Mouse (Mus musculus): ENCODE data around the gene Adam33. TPM values are rescaled to one million over a fixed set of nuclear protein-coding genes. Genes with fewer than 3 reads are reported as not detected.
"Not testable (repeated sequence)": the region's sequence is repeated elsewhere in the genome, so short reads cannot be mapped to it uniquely, and the experiment has no call there.

Adam33 gene
- 0.17 TPM in 2 replicates for total RNA-seq (2012; rRNA removed)
- total RNA-seq (2014; rRNA removed), result not detected in 2 replicates
- 0.21 and 0.44 TPM in 2 replicates for polyA plus RNA-seq (2012; ENCODE audit: insufficient read length, low read depth)

- no peak within 1 kb of the TSS for H3K9ac ChIP-seq (ENCODE audit: insufficient read depth, low read depth)
- peaks cover 3% of the 10 kb centered on the region for H3K27me3 ChIP-seq (replicated peaks)
- no peak within 1 kb of the TSS for H3K4me3 ChIP-seq (replicated peaks in 1 of 3; ENCODE audit: low read depth in 2 of 3, low read length in 2 of 3, poor library complexity in 1 of 3)
These were observed at the start of gene Adam33 for GRCm38 (mm10) chr2:131063404-131063864. Adam33 (minus strand) TSS chr2:131063814.

GRCm38 (mm10) chr2:131105989-131106388 lies 42.4 kb upstream of the Adam33 start:
- no peak for TF ChIP-seq MAX (IDR thresholded peaks at IDR 0.05; ENCODE audit: low read length)
- no peak for TF ChIP-seq ZC3H11A (IDR thresholded peaks at IDR 0.05; ENCODE audit: low read depth, low read length)
- TF ChIP-seq MAFK (IDR thresholded peaks at IDR 0.05; ENCODE audit: insufficient replicate concordance, low read length), result no peak
- no peak for TF ChIP-seq NELFE (IDR thresholded peaks at IDR 0.05; ENCODE audit: low read depth, low read length)
- no peak for TF ChIP-seq ZMIZ1 (IDR thresholded peaks at IDR 0.05; ENCODE audit: low read depth, low read length)
- no peak for TF ChIP-seq MAZ (IDR thresholded peaks at IDR 0.05; ENCODE audit: low read depth, low read length)
- TF ChIP-seq RAD21 (IDR thresholded peaks at IDR 0.05; ENCODE audit: low read depth, low read length), result no peak
- Histone ChIP-seq H3K4me2 (ENCODE audit: insufficient read depth, low read depth, poor library complexity, severe bottlenecking) (no peak overlapping the region), H3K79me2 (replicated peaks; ENCODE audit: control insufficient read depth, extremely low read depth, insufficient read depth, poor library complexity, severe bottlenecking) (no peaks in the 10 kb centered on the region), H3K36me3 (replicated peaks in 1 of 2; ENCODE audit: control insufficient read depth in 1 of 2, insufficient read depth in 1 of 2, low read length in 1 of 2) (no peaks in the 10 kb centered on the region), H3K27ac (ENCODE audit: insufficient read depth, low read depth) (no peak overlapping the region), H3K9me3 (replicated peaks; ENCODE audit: low read length) (no peaks in the 10 kb centered on the region), H3K4me3 (replicated peaks in 1 of 3; ENCODE audit: low read depth in 2 of 3, low read length in 2 of 3, poor library complexity in 1 of 3) (no peak overlapping the region), H3K9ac (ENCODE audit: insufficient read depth, low read depth) (no peak overlapping the region), H3K4me1 (ENCODE audit: control insufficient read depth in 1 of 2, insufficient read depth in 2 of 2) (no peaks in the 10 kb centered on the region), H3K27me3 (replicated peaks) (peaks cover 6% of the 10 kb centered on the region)
- DNase-seq (ENCODE audit: extremely low read depth), result no peak
- dilution Hi-C loops (cut with MboI; ENCODE audit: extremely low pct_ligation_motif_present, extremely low pct_unique_long_range_greater_than_20kb, low sequenced_read_pairs) (no loop called here), in situ Hi-C loops (cut with MboI; ENCODE audit: low pct_ligation_motif_present, low pct_unique_long_range_greater_than_20kb, low sequenced_read_pairs) (no loop called here)

More at GRCm38 (mm10) chr2:131063404-131063864, at the start of gene Adam33:
- peaks cover 0 to 8% of the 10 kb centered on the region in 2 experiments; a peak in 2 of 4 replicates for H3K4me1 ChIP-seq (ENCODE audit: control insufficient read depth in 1 of 2, insufficient read depth in 2 of 2)
- H3K4me2 ChIP-seq (ENCODE audit: insufficient read depth, low read depth, poor library complexity, severe bottlenecking), result no peak within 1 kb of the TSS
- no peak within 1 kb of the TSS for H3K27ac ChIP-seq (ENCODE audit: insufficient read depth, low read depth)
- TF ChIP-seq MAZ (IDR thresholded peaks at IDR 0.05; ENCODE audit: low read depth, low read length), result no peak
- TF ChIP-seq KAT2A (IDR thresholded peaks at IDR 0.05; ENCODE audit: insufficient replicate concordance, low read length), result no peak
- no peak for TF ChIP-seq HCFC1 (IDR thresholded peaks at IDR 0.05; ENCODE audit: low read depth, low read length)
- no peak for TF ChIP-seq SMC3 (IDR thresholded peaks at IDR 0.05; ENCODE audit: low read depth, low read length)
- TF ChIP-seq ZNF384 (IDR thresholded peaks at IDR 0.05; ENCODE audit: low read depth, low read length), result no peak
- TF ChIP-seq ETS1 (conservative IDR thresholded peaks at IDR 0.05; ENCODE audit: low read depth, low read length), result no peak
- TF ChIP-seq RCOR1 (conservative IDR thresholded peaks at IDR 0.05; ENCODE audit: low read depth, low read length), result no peak
- TF ChIP-seq POLR2A (IDR thresholded peaks at IDR 0.05; ENCODE audit: low read depth, low read length), result no peak
- TF ChIP-seq MAX (IDR thresholded peaks at IDR 0.05; ENCODE audit: low read length), result no peak
- TF ChIP-seq MXI1 (IDR thresholded peaks at IDR 0.05; ENCODE audit: low read depth, low read length), result no peak
- TF ChIP-seq POLR2AphosphoS2 (IDR thresholded peaks at IDR 0.05; ENCODE audit: low read depth, low read length), result no peak
- no peak for TF ChIP-seq GABPA (IDR thresholded peaks at IDR 0.05; ENCODE audit: insufficient replicate concordance, low read depth, low read length)
- no peak for TF ChIP-seq JUND (conservative IDR thresholded peaks at IDR 0.05; ENCODE audit: low read depth, low read length)
- no peak for TF ChIP-seq CTCF (conservative IDR thresholded peaks at IDR 0.05 in 1 of 2, IDR thresholded peaks at IDR 0.05 in 1 of 2; ENCODE audit: low read depth in 2 of 2, low read length in 2 of 2)
- H3K9me3 ChIP-seq (replicated peaks; ENCODE audit: low read length), result no peaks in the 10 kb centered on the region
- H3K36me3 ChIP-seq (replicated peaks in 1 of 2; ENCODE audit: control insufficient read depth in 1 of 2, insufficient read depth in 1 of 2, low read length in 1 of 2), result no peaks in the 10 kb centered on the region
- dilution Hi-C loops (cut with MboI; ENCODE audit: extremely low pct_ligation_motif_present, extremely low pct_unique_long_range_greater_than_20kb, low sequenced_read_pairs), result no loop called here
- in situ Hi-C loops (cut with MboI; ENCODE audit: low pct_ligation_motif_present, low pct_unique_long_range_greater_than_20kb, low sequenced_read_pairs), result no loop called here
- no peaks in the 10 kb centered on the region for H3K79me2 ChIP-seq (replicated peaks; ENCODE audit: control insufficient read depth, extremely low read depth, insufficient read depth, poor library complexity, severe bottlenecking)
- no peak for DNase-seq (ENCODE audit: extremely low read depth)

DNA sequence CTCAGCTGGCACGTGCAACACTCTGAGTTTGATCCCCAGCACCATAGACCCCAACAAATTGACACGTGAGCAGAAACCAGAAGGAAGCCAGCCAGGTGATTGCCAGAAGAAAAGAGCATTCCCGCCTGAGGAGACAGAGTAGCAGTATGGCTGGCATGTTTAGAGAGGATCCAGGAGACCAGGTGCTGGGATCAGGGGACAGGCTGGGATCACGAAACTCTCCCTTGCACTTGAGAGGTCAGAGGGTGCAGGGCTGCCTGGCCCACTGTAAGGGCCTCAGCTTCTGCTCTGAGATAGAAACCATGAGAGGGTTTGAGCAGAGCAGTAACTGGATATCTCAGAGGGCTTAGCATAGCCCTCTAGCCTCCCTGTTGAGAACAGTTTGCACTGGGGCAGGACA lies 41.4 kb upstream of the Adam33 start:
- H3K4me3 ChIP-seq (replicated peaks in 1 of 3; ENCODE audit: low read depth in 2 of 3, low read length in 2 of 3, poor library complexity in 1 of 3); dilution Hi-C loops (cut with MboI; ENCODE audit: extremely low pct_ligation_motif_present, extremely low pct_unique_long_range_greater_than_20kb, low sequenced_read_pairs); H3K9ac ChIP-seq (ENCODE audit: insufficient read depth, low read depth); DNase-seq (ENCODE audit: extremely low read depth); H3K4me2 ChIP-seq (ENCODE audit: insufficient read depth, low read depth, poor library complexity, severe bottlenecking); H3K79me2 ChIP-seq (replicated peaks; ENCODE audit: control insufficient read depth, extremely low read depth, insufficient read depth, poor library complexity, severe bottlenecking); in situ Hi-C loops (cut with MboI; ENCODE audit: low pct_ligation_motif_present, low pct_unique_long_range_greater_than_20kb, low sequenced_read_pairs); H3K27ac ChIP-seq (ENCODE audit: insufficient read depth, low read depth); H3K27me3 ChIP-seq (replicated peaks); H3K9me3 ChIP-seq (replicated peaks; ENCODE audit: low read length); H3K36me3 ChIP-seq (replicated peaks in 1 of 2; ENCODE audit: control insufficient read depth in 1 of 2, insufficient read depth in 1 of 2, low read length in 1 of 2); H3K4me1 ChIP-seq (ENCODE audit: control insufficient read depth in 1 of 2, insufficient read depth in 2 of 2): not testable (repeated sequence)

All from CH12.LX (cell line).